Mouse (Mus musculus) liver, postnatal 0 days (tissue): ENCODE results near the gene Acer3. TPM values are rescaled to one million over a fixed set of nuclear protein-coding genes. Genes with fewer than 3 reads are reported as not detected.
"Not testable (repeated sequence)": the region's sequence is repeated elsewhere in the genome, so short reads cannot be mapped to it uniquely, and the experiment has no call there.

ENCODE experiments used
- ATAC-seq: fragments of 200-750 bp; cut with Nextera tagmentation; 2 replicates; pipeline ENCODE4 v1.8.0; 2017; ENCODE audit warnings: mild to moderate bottlenecking, moderate library complexity
- DNase-seq: peaks from one replicate; pipeline ENCODE4 v3.0.0-alpha.2; 2016
- H3K27ac ChIP-seq: fragments of 300-500 bp; sonication (generic); 2 replicates; pipeline ENCODE4 v1.5.1; 2014; ENCODE audit warnings: antibody characterized with exemption, moderate library complexity, mild to moderate bottlenecking, low read depth
- H3K27me3 ChIP-seq: fragments of 300-500 bp; sonication (generic); 2 replicates; pipeline ENCODE4 v1.6.1; 2014; ENCODE audit warnings: low read length, control low read depth, mixed read lengths; ENCODE audit not compliant: insufficient read depth
- H3K36me3 ChIP-seq: fragments of 300-500 bp; sonication (generic); replicated peaks from 2 replicates; pipeline ENCODE4 v1.6.1; 2014; ENCODE audit warnings: mild to moderate bottlenecking, control low read depth, low read length, moderate library complexity, mixed read lengths; ENCODE audit not compliant: insufficient read depth
- H3K4me1 ChIP-seq: fragments of 300-500 bp; sonication (generic); 2 replicates; pipeline ENCODE4 v1.6.1; 2014; ENCODE audit warnings: antibody characterized with exemption, mild to moderate bottlenecking, control low read depth; ENCODE audit not compliant: insufficient read depth
- H3K4me2 ChIP-seq: fragments of 300-500 bp; sonication (generic); 2 replicates; pipeline ENCODE4 v1.6.1; 2014; ENCODE audit warnings: low read depth, mild to moderate bottlenecking, low read length, moderate library complexity, mixed read lengths
- H3K4me3 ChIP-seq: fragments of 300-500 bp; sonication (generic); 2 replicates; pipeline ENCODE4 v1.5.1; 2014; ENCODE audit warnings: low read depth, low read length
- H3K9ac ChIP-seq: fragments of 300-500 bp; sonication (generic); replicated peaks from 2 replicates; pipeline ENCODE4 v1.6.1; 2014; ENCODE audit warnings: mild to moderate bottlenecking, moderate library complexity
- H3K9me3 ChIP-seq: fragments of 300-500 bp; sonication (generic); 2 replicates; pipeline ENCODE4 v1.6.1; 2016; ENCODE audit warnings: mild to moderate bottlenecking, control low read depth, low read length, mixed read lengths
- CTCF ChIP-seq: sonication (generic); IDR thresholded peaks from 2 replicates; pipeline ENCODE4 v1.5.1; 2016; ENCODE audit warnings: antibody characterized with exemption, low read depth
- EP300 ChIP-seq: IDR thresholded peaks from 2 replicates; pipeline ENCODE4 v1.6.1; 2016; ENCODE audit warnings: antibody characterized with exemption, low read depth, mild to moderate bottlenecking
- WGBS: fragments of 180-500 bp; shearing (Covaris S2); extraction: QIAGEN DNeasy Blood & Tissue Kit; methylation state at CpG from one replicate; pipeline ENCODE4 v1.1.7; 2014; ENCODE audit not compliant: insufficient replicate concordance; 5-methylcytosine and 5-hydroxymethylcytosine counted together
- polyA plus RNA-seq: library from polyadenylated mRNA; unstranded; fragments of >200 nt; fragmentation: Nextera tagmentation; extraction: Ambion mirVana; gene quantifications from 2 replicates; pipeline ENCODE4 v1.2.1, GENCODE M21; 2015

Gene Acer3
- polyA plus RNA-seq, 1 experiment from 2014 or later, result 18.7 TPM

GRCm38 (mm10) chr7:98193515-98194025 is 127.4 kb downstream of the Acer3 start:
- TF ChIP-seq CTCF (peak; percentile 59), EP300 (no peak)
- 5% methylated on average over 36 of the region's 36 CpGs for WGBS
- Histone ChIP-seq H3K27ac (no peak overlapping the region), H3K27me3 (peaks cover 40% of the 10 kb centered on the region), H3K9ac (no peak overlapping the region), H3K4me3 (peak overlapping the region; percentile 35), H3K9me3 (no peaks in the 10 kb centered on the region), H3K4me2 (peak overlapping the region; percentile 72), H3K4me1 (peaks cover 17% of the 10 kb centered on the region), H3K36me3 (no peaks in the 10 kb centered on the region)
- ATAC-seq (0 out of 2 replicates have a peak, but pooled peaks have one; percentile 35), DNase-seq (no peak)

GRCm38 (mm10) chr7:98191571-98192250 is 129.3 kb downstream of the Acer3 start:
- Histone ChIP-seq H3K9me3 (no peaks in the 10 kb centered on the region), H3K9ac (no peak overlapping the region), H3K36me3 (no peaks in the 10 kb centered on the region), H3K27ac (no peak overlapping the region), H3K4me1 (peaks cover 17% of the 10 kb centered on the region), H3K4me2 (no peak overlapping the region), H3K27me3 (peaks cover 35% of the 10 kb centered on the region), H3K4me3 (no peak overlapping the region)
- WGBS, result 64% methylated on average over 17 of the region's 17 CpGs
- DNase-seq, result peak; percentile 76
- no peak for TF ChIP-seq EP300
- TF ChIP-seq CTCF, result peak; percentile 90
- 0 out of 2 replicates have a peak, but pooled peaks have one; percentile 25 for ATAC-seq

DNA sequence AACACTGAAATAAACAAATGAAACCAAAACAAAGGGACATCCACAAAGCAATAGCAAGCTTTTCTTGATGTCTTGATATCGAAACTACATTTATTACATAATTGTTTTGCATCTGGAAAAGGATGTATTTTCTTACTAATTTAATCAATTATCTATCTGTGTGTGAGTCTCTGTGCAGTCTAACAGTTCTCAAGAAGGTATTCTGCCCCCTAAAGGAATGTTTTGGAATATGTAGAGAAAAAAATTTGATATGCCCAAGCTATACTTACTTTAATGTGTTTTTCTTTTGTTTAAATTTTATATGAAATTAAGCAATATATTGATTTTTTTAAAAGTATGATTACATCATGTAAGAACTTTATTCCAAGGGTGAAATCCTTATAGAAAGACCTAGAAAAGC is 130.4 kb downstream of the Acer3 start:
- TF ChIP-seq CTCF (peak; percentile 51), EP300 (no peak)
- ATAC-seq, result no peak
- H3K4me2 ChIP-seq, result no peak overlapping the region
- peaks cover 16% of the 10 kb centered on the region for H3K4me1 ChIP-seq
- H3K27me3 ChIP-seq, result peaks cover 35% of the 10 kb centered on the region
- no peak for DNase-seq
- no peak overlapping the region for H3K27ac ChIP-seq
- no peaks in the 10 kb centered on the region for H3K36me3 ChIP-seq
- no peak overlapping the region for H3K9ac ChIP-seq
- no peak overlapping the region for H3K4me3 ChIP-seq
- WGBS, result 75% methylated on average over 1 of the region's 1 CpGs
- H3K9me3 ChIP-seq, result no peaks in the 10 kb centered on the region

DNA sequence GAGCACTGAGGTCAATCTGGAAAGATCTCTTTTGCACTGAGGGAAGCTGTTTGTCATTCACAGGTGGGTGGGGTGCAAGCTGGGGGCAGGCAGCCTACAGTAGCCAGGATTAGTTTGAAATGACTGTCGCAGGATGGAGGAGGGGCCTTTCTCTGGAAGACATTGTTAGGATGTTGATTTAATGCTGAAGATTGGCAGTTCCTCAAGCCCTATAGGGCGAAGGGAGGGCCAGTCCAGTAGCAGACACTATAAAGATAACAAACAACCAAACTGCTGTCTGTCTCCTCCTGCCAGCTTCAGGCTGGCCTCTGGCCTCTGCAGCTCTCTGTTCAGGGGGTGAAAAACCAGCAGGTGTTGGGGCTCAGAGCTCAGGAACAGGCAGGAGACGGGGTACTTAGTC is 131.3 kb downstream of the Acer3 start:
- TF ChIP-seq EP300 (no peak), CTCF (no peak)
- no peak for DNase-seq
- WGBS, result 28% methylated on average over 3 of the region's 3 CpGs
- Histone ChIP-seq H3K27ac (no peak overlapping the region), H3K36me3 (no peaks in the 10 kb centered on the region), H3K9me3 (no peaks in the 10 kb centered on the region), H3K9ac (no peak overlapping the region), H3K4me1 (peaks cover 13% of the 10 kb centered on the region), H3K4me3 (no peak overlapping the region), H3K27me3 (peaks cover 28% of the 10 kb centered on the region), H3K4me2 (no peak overlapping the region)
- ATAC-seq, result no peak

DNA sequence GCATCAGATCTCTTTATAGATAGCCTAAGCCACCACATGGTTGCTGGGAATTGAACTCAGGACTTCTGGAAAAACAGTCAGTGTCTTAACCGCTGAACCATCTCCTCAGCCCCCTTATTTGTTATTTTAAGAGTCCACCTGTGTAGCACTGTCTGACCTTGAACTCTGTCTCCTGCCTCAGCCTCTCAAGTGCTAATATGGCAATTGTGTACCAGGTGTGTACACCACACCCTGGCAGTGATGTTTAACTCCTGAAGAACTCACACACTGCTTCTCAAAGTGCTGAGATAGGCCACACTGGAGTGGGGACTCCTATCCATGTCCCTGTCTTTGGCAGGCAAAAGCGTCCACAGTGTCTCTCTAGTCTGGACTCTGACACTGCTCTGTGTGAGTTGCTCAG is 132.3 kb downstream of the Acer3 start:
- Histone ChIP-seq H3K4me2 (no peak overlapping the region), H3K9ac (no peak overlapping the region), H3K9me3 (no peaks in the 10 kb centered on the region), H3K27me3 (peaks cover 17% of the 10 kb centered on the region), H3K27ac (no peak overlapping the region), H3K4me1 (peaks cover 6% of the 10 kb centered on the region), H3K4me3 (no peak overlapping the region), H3K36me3 (no peaks in the 10 kb centered on the region)
- DNase-seq, result no peak
- 87% methylated on average over 2 of the region's 2 CpGs for WGBS
- no peak for TF ChIP-seq CTCF
- no peak for TF ChIP-seq EP300
- no peak for ATAC-seq

DNA sequence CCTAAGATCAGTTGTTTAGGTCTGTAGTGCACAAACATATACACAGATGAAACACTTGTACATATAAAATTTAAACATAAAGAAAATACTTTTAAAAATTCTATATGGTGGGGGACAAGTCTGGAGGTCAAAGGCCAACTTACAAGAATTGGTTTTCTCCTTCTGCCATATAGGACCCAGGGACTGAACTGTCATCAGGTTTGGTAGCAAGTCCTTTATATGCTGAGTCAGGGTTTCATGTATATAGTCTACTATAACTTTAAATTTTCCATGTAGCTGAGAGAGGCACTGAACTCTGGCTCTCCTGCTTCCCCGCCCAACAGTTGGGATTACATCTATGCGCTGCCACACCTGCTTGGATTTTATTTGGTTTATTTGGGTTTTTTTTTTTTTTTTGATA is 132.8 kb downstream of the Acer3 start:
- no peak overlapping the region for H3K9ac ChIP-seq
- WGBS, result 83% methylated on average over 2 of the region's 2 CpGs
- H3K27me3 ChIP-seq, result peaks cover 13% of the 10 kb centered on the region
- H3K9me3 ChIP-seq, result no peaks in the 10 kb centered on the region
- H3K4me1 ChIP-seq, result peaks cover 1% of the 10 kb centered on the region
- no peaks in the 10 kb centered on the region for H3K36me3 ChIP-seq
- H3K27ac ChIP-seq, result no peak overlapping the region
- H3K4me3 ChIP-seq, result no peak overlapping the region
- H3K4me2 ChIP-seq, result no peak overlapping the region
- TF ChIP-seq CTCF (no peak), EP300 (no peak)
- DNase-seq (no peak), ATAC-seq (no peak)

DNA sequence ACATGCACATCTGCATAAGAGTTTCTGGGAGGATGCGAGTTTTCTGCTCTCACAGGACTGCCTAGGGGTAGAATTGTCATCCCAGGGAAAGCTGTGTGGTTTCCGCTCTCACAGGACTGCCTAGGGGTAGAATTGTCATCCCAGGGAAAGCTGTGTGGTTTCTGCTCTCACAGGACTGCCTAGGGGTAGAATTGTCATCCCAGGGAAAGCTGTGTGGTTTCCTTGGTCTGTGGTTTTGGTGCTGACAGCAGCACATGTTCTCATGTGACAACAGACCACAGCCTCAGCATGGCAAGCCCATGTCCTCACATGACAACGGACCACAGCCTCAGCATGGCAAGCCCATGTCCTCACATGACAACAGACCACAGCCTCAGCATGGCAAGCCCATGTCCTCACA is 133.7 kb downstream of the Acer3 start:
- WGBS, result 59% methylated on average over 3 of the region's 3 CpGs
- not testable (repeated sequence) for ATAC-seq

More for the DNA sequence above, 133.7 kb downstream of the Acer3 start:
- H3K9me3 ChIP-seq, H3K4me3 ChIP-seq, H3K9ac ChIP-seq, DNase-seq, H3K4me2 ChIP-seq, H3K4me1 ChIP-seq, H3K27ac ChIP-seq, H3K27me3 ChIP-seq, H3K36me3 ChIP-seq: not testable (repeated sequence)
